Mouse (Mus musculus) kidney, adult 2 months (tissue): ENCODE measurements around the gene Krt32. TPM values are rescaled to one million over a fixed set of nuclear protein-coding genes. Genes with fewer than 3 reads are reported as not detected.

ENCODE experiments used
- DNase-seq: peaks from one replicate; pipeline ENCODE4 v3.0.0; 2021
- H3K27ac ChIP-seq: fragments of 200-500 bp; 2 replicates; pipeline ENCODE4 v1.5.1; 2012; ENCODE audit warnings: low read depth, low read length, control low read depth, inconsistent platforms; ENCODE audit not compliant: insufficient read depth
- H3K27me3 ChIP-seq: fragments of 200-500 bp; replicated peaks from 2 replicates; pipeline ENCODE4 v1.6.1; 2012; ENCODE audit warnings: mild to moderate bottlenecking, moderate library complexity, low read length, inconsistent platforms; ENCODE audit not compliant: control insufficient read depth, insufficient read depth
- H3K36me3 ChIP-seq: fragments of 200-500 bp; 2 replicates; pipeline ENCODE4 v1.6.1; 2012; ENCODE audit warnings: mild to moderate bottlenecking, moderate library complexity, low read length, inconsistent platforms; ENCODE audit not compliant: control insufficient read depth, insufficient read depth
- H3K4me1 ChIP-seq: fragments of 200-500 bp; 2 replicates; pipeline ENCODE4 v1.6.1; 2011; ENCODE audit warnings: low read length; ENCODE audit not compliant: control insufficient read depth, insufficient read depth
- H3K4me3 ChIP-seq: fragments of 200-500 bp; 2 replicates; pipeline ENCODE4 v1.5.1; 2011; ENCODE audit warnings: mild to moderate bottlenecking, low read depth, low read length, control low read depth; ENCODE audit not compliant: insufficient read depth
- CTCF ChIP-seq: fragments of 200-500 bp; conservative IDR thresholded peaks from 2 replicates; pipeline ENCODE4 v1.5.1; 2011; ENCODE audit warnings: low read depth, mild to moderate bottlenecking, control low read depth, low read length, moderate library complexity, mixed read lengths; ENCODE audit not compliant: insufficient read depth, insufficient read length
- POLR2A ChIP-seq: fragments of 200-500 bp; IDR thresholded peaks from one replicate; pipeline ENCODE4 v1.6.1; 2011; ENCODE audit warnings: low read depth, low read length, control low read depth
- WGBS: fragments of 180-500 bp; shearing (Covaris S2); methylation state at CpG from one replicate; pipeline ENCODE4 v1.1.7; 2018; 5-methylcytosine and 5-hydroxymethylcytosine counted together
- polyA plus RNA-seq: library from polyadenylated mRNA; depleted of rRNA; stranded (reverse); fragments of >200 nt; gene quantifications from 2 replicates; pipeline ENCODE4 v1.2.3, GENCODE M21; 2012

The Krt32 gene
- polyA plus RNA-seq, 1 experiment = not detected

DNA sequence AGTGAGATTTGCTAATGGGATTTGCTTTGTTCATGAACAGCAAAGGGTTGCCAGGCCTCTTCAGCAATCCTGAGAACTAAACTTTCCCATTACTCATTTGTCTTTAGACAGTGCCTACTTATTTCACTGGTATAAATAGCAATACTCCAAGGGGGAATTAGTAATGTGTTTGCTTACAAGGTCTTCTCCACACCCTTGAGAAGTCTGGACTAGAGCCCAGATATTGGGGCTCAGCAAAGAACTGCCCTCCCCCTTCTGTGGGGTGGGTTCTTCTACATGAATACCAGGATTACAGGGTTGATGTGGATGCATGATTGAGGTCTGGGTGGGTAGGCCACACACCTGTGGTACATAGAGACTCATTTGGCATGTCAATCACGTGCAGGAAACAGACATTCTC lies 14.2 kb downstream of the Krt32 start:
- DNase-seq = no peak
- WGBS = 58% methylated on average over 1 of the region's 1 CpGs
- H3K27me3 ChIP-seq = no peaks in the 10 kb centered on the region
- H3K4me1 ChIP-seq = no peaks in the 10 kb centered on the region
- H3K36me3 ChIP-seq = no peaks in the 10 kb centered on the region
- no peak overlapping the region for H3K4me3 ChIP-seq
- no peak overlapping the region for H3K27ac ChIP-seq
- TF ChIP-seq CTCF (no peak), POLR2A (no peak)

DNA sequence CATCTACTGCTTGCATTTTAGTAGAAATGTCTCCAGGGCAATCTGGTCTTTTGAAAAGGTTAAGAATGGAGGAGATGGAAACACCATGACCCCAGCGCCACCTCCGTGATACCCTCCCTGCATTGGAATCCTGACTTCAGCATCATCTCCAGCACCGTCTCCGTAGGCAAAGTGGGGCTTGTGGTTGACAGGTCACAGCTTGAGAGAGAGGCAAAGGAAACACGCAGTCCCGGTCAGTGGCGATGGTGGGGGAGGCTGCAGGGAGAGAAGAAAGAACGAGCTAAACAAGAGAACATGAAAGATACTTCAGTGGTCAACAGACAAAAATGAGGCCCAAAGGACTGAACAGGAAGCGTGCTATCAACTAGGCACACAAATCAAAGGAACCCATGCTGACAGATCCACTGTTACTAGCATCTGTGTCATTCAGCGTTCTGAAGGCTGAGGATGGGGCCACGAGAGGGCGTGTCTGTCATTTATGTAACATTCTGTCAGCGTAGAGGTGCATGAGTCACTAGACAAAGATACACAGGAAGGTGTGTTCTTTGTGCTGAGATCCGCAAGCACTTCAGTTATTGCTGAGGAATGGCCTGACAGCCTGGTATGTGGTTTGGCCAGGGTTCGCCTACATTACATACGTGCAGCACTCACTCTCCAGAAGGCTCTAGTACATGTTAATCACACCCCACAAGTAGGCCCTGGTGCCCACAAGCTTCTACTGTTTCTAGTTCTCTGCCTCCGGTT lies 20.6 kb downstream of the Krt32 start:
- no peak overlapping the region for H3K4me3 ChIP-seq
- WGBS = 76% methylated on average over 17 of the region's 17 CpGs
- no peak for TF ChIP-seq CTCF
- TF ChIP-seq POLR2A = no peak
- H3K27ac ChIP-seq = no peak overlapping the region
- no peak for DNase-seq
- H3K4me1 ChIP-seq = no peaks in the 10 kb centered on the region
- no peaks in the 10 kb centered on the region for H3K36me3 ChIP-seq
- no peaks in the 10 kb centered on the region for H3K27me3 ChIP-seq

DNA sequence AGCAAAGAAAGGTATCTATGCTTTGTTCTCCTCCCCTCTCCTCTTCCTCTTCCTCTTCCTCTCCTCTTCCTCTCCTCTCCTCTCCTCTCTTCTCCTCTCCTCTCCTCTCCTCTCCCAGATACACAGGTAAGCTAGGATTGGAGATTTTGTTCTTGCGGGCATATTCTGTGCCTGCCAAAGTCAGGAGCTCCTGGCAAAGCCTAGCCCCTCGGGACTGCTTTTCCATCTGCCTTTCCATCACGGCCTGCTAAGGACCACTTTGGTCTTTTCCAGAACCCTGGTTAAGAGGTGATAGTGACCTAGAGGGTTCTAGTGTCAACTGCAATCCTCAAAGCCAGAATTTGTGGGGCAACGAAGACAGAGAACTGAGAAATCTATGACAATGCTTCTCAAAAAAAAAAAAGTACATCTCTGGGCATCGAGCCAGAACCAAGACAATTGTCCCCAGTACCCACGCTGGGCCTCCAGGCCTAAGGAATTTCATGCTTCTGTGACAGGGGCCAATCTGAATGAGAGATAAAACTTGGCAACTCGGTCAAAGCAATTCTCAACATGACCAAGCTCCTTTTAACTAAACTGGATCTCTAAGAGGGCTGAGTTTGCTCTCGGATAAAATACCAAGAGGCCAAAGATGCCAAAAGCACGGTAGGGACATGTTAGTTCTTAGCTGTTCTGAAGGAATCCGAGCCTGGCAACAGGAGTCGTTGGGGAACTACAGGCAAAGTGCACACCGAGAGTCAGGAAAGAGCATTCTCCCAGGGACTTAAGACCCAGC lies 21.6 kb downstream of the Krt32 start:
- H3K27ac ChIP-seq = no peak overlapping the region
- DNase-seq = no peak
- H3K36me3 ChIP-seq = no peaks in the 10 kb centered on the region
- H3K4me3 ChIP-seq = no peak overlapping the region
- no peaks in the 10 kb centered on the region for H3K4me1 ChIP-seq
- WGBS = 67% methylated on average over 12 of the region's 12 CpGs
- no peaks in the 10 kb centered on the region for H3K27me3 ChIP-seq
- TF ChIP-seq CTCF = no peak
- TF ChIP-seq POLR2A = no peak

DNA sequence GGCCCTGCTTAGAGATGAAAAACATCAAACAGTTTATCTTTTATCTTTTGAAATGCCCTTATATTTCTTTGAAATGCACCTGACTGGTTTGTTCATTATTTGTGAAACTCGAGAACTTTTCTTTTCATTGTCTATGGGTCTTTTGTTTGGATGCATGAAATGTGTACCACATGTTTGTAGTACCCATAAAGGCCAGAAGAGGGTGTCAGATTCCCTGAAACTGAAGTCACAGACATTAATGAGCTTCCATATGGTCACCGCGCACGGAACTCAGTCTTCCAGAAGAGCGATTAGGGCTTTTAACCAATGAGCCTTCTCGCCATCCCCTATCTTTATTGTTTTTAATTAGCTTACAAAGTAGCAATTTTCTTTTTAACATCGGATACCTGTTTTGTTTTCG lies 29.2 kb downstream of the Krt32 start:
- no peak overlapping the region for H3K4me3 ChIP-seq
- 46% methylated on average over 8 of the region's 8 CpGs for WGBS
- H3K4me1 ChIP-seq = no peaks in the 10 kb centered on the region
- TF ChIP-seq CTCF (no peak), POLR2A (no peak)
- DNase-seq = no peak
- H3K36me3 ChIP-seq = no peaks in the 10 kb centered on the region
- no peaks in the 10 kb centered on the region for H3K27me3 ChIP-seq
- no peak overlapping the region for H3K27ac ChIP-seq

DNA sequence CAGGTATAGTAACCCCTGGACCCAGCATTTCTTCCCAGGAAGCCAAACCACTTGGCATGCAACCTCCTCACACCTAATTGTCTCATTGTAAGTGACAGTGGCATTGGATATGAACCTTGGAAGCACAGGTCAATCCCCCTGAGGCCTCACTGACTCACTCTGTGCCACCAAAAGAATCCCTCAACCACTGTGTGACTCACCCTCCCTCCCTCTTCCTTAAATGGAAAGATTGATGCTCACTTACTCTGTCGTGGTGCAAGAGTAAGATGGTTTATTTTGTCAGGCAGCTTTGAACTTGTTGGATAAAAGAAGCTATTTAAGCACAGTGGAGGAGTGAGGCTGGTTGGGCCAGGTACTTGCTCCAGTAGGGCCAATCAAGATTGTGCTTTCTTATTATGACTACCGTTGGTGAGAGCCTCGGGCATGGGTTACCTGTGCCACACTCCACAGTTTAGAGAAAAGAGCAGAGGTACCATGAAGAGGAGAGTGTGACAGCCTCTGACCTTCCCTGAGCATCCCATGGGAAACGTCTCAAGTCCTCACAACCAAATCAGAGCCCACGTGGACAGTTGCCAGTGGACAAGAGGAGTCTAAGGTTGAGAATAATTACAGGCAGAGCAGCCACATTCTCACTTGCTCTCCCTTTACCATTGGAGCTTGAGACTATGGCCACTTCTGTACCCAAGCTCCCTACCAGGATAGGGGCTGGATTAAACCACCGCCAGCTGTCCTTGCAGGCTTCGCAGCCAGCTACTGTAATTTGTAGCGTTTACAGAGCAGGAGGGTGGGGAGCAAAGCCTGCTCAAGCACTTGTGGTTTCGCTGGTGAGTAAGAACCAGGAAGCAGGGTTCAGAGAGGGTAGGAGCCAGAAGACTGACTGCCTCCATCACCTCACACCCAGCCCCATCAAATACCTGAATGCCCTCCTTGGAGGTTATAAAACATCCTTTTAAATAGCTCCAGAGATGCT lies 32.1 kb downstream of the Krt32 start:
- H3K27me3 ChIP-seq = no peaks in the 10 kb centered on the region
- no peak for TF ChIP-seq POLR2A
- TF ChIP-seq CTCF = no peak
- no peaks in the 10 kb centered on the region for H3K36me3 ChIP-seq
- no peak for DNase-seq
- 61% methylated on average over 9 of the region's 9 CpGs for WGBS
- no peak overlapping the region for H3K27ac ChIP-seq
- no peak overlapping the region for H3K4me3 ChIP-seq
- H3K4me1 ChIP-seq = no peaks in the 10 kb centered on the region

- Histone ChIP-seq H3K27ac (no peak within 1 kb of the TSS), H3K36me3 (no peaks in the 10 kb centered on the region), H3K4me1 (no peaks in the 10 kb centered on the region), H3K4me3 (no peak within 1 kb of the TSS), H3K27me3 (no peaks in the 10 kb centered on the region)
- WGBS = 87% methylated on average over 3 of the region's 3 CpGs
- TF ChIP-seq CTCF = no peak
- TF ChIP-seq POLR2A = no peak
- DNase-seq = no peak
These were observed 37.6 kb downstream of the Krt32 start, which contains the start of gene Krt31 for GRCm38 (mm10) chr11:100050451-100050850. TSS of gene Krt31 (minus strand) at chr11:100050551.

DNA sequence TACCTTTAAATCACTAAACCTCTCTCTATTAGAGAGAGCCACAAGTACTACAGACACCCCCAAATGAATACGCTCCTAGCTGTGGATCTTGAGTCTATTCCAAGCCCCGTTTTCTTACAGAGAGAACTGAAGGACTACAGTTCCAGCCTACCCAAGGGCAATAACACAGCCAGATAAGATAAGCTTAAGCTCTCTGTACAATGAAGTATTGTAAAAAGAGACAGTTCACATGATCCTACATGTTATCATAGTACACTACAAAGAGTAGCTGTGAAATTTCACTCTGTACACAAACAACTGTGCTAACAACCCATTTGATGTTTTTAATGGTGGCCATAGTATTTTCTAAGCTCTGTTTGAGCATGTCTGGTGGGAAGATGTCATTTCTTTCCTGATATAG lies 40.8 kb downstream of the Krt32 start:
- Histone ChIP-seq H3K27ac (no peak overlapping the region), H3K4me1 (no peaks in the 10 kb centered on the region), H3K27me3 (no peaks in the 10 kb centered on the region), H3K36me3 (no peaks in the 10 kb centered on the region), H3K4me3 (no peak overlapping the region)
- TF ChIP-seq POLR2A (no peak), CTCF (no peak)
- DNase-seq = no peak
- WGBS = 94% methylated on average over 2 of the region's 2 CpGs
